Mouse (Mus musculus): ENCODE measurements around the gene Arhgap21. TPM values are rescaled to one million over a fixed set of nuclear protein-coding genes. Genes with fewer than 3 reads are reported as not detected.

The Arhgap21 gene
- total RNA-seq, 2 experiments from 2014 or later: 26.8 to 33.7 TPM

DNA sequence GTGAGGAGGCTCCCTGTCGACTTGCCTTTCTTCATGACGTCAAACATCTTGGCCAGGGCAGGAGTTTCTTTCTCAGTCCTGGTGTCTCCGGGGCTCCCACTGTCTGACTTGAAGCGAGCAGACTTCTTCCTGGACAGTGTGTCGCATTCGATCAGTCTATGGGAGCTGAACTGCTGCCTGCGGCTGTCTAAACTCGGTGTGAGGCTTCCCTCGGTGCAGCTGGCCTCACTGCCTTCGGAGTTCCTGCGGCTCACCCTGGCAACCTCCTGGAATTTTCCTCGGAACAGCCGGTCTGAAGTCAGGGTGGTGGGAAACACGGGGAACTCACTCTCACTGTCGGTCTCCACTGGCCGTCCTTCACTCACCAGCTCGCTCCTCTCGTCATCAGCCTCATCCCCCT, 119.3 kb downstream of the Arhgap21 start:
- intact Hi-C loops (cut with DNase I; ENCODE audit: low total_unique reads): loop anchor here (2.0 kb wide), 1 partner anchor 39 kb away; no protein-coding TSS in a partner anchor
- no peak for DNase-seq

DNA sequence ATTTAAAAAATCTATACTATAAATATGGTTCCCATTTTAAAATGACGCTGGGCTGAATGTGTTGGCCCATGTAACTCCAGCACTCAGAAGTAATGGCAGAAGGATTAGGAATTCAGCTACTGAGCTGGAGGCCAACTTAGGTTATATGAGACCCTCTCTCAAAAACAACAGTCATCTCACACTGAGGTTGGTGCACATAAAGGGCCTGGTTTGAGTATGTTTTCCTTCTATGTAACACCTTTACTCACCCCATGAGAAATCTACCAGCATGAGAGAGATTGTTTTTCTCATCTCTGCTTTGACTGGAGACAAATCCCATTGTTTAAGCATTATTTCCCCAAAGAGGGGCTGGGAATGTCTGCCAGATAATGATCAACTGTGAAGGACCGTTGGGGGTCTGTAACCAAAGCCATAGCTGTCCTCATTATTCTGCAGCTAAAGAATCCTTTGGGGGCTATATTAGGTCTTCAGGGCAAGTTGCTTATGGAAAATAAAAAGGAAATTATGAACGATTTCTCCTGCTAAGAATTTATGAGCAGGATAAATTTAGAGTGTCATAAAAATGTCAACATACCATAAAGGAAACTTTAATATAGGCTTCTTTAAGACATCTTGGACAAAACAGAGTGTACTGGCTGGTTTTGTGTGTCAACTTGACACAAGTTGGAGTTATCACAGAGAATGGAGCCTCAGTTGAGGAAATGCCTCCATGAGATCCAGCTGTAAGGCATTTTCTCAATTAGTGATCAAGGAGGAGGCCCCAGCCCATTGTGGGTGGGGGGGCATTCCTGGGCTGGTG, 136.9 kb downstream of the Arhgap21 start:
- no peak for DNase-seq
- intact Hi-C loops (cut with DNase I; ENCODE audit: low total_unique reads): no loop called here

DNA sequence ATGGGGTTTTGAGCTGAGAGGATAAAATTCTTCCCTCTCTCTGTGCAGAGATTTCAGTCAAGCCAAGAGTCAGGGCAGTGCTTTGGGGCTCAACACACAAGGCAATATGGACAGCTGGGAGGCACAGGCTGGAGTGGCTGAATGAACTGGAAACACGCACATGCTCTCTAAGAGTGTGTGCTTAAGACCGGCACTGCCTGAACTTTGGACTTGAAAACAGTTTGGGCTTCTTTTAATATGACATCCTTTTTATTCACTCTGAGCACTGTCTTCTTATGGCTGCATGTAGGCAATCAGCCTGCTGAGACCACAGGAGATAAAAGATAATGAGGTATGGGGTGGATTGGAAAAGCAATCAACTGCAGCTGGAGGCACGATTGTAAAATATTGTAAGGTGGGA, 137.8 kb downstream of the Arhgap21 start:
- intact Hi-C loops (cut with DNase I; ENCODE audit: low total_unique reads): no loop called here

DNA sequence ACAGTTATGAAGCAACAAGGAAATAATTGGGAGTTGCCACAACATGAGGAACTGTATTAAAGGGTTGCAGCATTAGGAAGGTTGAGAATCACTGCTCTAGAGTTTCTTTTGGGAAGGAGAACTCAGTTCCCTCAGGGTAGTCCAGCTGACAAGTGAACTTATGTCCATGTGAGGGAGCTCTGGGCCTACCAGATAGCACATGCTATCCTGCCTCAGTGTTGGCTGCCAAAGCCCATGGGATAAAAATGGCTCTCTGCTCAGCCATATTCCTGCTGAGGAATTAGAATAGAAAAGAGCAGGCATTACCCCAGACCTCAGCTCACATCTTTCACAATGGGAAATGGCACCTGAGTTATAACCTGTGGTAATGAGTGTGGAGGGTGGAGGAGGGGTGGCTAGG, 142.4 kb downstream of the Arhgap21 start:
- intact Hi-C loops (cut with DNase I; ENCODE audit: low total_unique reads): no loop called here
- DNase-seq: no peak

More for the DNA sequence above, 137.8 kb downstream of the Arhgap21 start:
- DNase-seq: no peak

DNA sequence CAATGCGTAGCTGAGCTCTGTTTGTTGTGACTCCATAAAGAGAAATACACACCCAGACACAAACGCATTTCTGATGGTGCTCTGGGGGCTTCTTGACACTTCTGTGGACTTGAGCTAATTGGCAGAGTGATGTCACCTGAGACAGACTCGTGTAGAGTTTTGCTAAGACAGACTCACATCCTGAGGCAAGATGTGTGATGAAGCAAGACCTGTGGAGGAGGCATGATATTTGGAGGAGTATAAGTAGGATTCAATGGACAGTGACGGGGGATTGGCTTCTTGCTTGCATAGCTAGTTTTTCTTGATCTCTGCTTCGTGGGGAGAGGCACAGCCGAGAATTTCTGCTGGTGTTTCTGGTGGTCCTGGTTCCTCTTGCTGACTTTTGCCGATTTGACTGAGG, 150.5 kb downstream of the Arhgap21 start:
- intact Hi-C loops (cut with DNase I; ENCODE audit: low total_unique reads): no loop called here
- DNase-seq: no peak

DNA sequence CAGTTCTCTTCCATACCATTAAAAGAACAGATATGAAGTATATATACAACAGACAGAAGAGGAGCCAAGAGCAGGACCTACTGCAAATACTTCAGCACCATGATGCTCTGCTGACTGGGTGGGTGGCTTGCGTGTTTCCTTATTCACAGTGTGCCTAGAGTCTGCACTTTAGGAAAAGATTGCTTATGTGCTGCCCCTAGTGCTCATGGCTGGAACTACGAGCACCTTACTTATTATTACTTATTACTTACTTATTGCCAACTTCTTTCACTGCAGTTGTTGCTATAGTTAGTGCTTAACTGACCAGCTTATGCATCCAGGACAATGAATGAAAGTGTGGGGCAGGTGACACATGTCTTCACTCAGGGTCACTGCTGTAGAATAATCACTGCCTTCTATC, 154.7 kb downstream of the Arhgap21 start:
- intact Hi-C loops (cut with DNase I; ENCODE audit: low total_unique reads): no loop called here
- no peak for DNase-seq

DNA sequence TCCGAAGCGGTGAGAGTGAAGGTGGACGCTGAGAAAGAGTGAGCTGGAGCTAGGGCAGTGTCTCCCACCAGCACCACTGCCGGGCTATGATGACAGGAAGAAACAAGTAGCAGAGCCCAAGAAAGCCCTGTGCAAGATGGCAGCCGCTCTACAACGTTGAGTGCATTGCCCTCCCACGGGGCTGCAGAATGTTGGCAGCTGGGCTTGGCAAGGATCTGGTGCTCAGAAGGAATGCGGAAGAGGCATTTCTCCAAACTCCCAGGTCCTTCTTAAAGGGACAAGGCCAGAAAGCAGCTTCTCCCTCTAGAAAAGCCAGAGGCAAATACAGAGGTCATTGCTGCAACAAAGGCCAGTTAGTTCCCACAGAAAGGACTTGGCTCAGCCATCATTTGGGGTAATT, 157.2 kb downstream of the Arhgap21 start:
- DNase-seq: peak; percentile 33
- intact Hi-C loops (cut with DNase I; ENCODE audit: low total_unique reads): no loop called here

DNA sequence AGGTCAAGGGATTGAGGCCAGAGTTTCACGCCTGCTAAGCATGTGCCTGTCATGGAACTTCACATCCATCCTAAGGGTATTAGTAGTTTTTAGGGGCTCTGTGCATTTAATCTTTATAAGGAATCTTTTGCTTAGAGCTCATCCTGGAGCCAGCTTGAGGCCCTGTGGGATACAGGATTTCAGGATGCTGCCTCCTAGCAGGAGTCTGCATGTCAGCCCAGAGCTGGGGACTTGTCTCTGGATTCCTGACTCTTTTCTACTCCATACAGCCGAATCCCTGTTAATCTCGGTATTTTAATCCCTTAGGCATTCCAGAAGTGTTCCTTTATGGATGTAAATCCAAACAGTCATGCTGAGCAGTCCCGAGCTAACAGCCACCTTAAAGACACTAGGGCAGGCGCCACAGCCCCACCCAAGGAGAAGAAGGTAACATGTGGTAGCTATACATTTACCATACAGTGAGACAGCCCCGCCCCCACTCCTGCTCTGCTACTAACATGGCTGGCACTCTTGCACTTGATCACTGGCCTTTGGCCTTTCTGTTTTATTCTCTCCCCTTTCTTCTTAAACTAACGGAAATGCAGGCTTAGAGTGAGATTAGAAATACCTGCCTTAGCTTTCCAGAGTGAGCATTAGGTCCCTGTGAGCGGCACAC, 167.3 kb downstream of the Arhgap21 start:
- intact Hi-C loops (cut with DNase I; ENCODE audit: low total_unique reads): no loop called here
- DNase-seq: no peak

Other genes with a start within 250 kb of the Arhgap21 start
- gene Enkur, start 236.5 kb upstream of the Arhgap21 start, total RNA-seq (2021): 1 to 10 TPM; 3.8 to 3.9 TPM
- gene Thnsl1, start 236.8 kb upstream of the Arhgap21 start, total RNA-seq (2021): 1 to 10 TPM; 2.3 to 3.5 TPM